Mouse (Mus musculus): ENCODE results near the gene Myh14.

Myh14 gene

DNA sequence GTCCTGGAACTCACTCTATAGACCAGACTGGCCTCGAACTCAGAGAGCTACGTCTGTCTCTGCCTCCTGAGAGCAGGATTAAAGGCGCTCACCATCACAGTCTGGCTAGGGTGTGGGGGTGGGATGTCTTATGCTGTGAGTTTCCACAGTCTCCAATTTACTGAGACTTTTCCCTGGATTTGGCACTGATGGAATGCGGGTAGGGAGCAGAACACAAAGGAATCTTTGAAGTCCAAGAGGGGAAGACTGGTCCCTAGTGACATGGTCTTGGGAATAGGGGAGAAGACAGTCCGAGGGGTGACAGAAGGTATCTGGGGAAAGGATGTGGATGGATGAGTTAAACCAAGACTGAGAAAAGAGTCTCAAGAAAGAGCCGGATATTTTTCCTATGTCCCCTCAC is 83.0 kb downstream of the Myh14 start:
- TF ChIP-seq GATA4 (IDR thresholded peaks at IDR 0.05; ENCODE audit: insufficient replicate concordance, low read length), result no peak

DNA sequence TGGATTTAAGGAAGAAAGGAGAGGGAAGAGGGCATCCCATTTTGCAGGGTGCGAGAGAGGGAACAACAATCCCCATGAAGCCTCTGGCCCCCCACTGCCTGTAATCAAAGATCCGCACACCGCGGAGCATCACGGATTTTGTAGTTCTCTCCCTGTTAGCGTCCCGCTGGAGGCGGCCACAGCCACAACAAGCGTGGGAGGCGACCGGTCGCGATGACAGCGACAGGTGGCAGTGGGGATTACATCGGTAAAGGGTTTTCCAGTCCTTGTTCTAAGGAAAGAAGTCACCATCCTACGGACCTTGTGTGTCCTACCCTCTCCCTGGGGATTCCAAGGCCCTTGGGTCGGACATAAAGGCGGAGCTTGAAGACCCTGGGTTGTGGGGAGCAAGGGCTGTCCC is 83.7 kb downstream of the Myh14 start:
- no peak for TF ChIP-seq GATA4 (IDR thresholded peaks at IDR 0.05; ENCODE audit: insufficient replicate concordance, low read length)

DNA sequence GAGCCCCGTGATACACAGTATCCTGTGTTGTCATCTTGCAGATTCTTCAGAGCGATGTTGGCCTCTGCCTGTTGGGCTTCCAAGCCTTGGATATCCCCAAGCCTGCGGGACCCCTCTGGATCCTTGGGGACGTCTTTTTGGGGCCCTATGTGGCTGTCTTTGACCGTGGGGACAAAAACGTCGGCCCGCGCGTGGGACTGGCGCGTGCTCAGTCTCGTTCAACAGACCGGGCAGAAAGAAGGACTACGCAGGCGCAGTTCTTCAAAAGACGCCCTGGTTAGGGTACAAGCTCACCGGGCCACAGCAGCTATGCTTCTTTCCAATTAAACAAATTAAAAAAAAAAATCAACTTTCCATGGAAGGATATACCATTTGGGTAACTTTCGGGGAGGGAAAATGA is 84.1 kb downstream of the Myh14 start:
- TF ChIP-seq GATA4 (IDR thresholded peaks at IDR 0.05; ENCODE audit: insufficient replicate concordance, low read length), result no peak

DNA sequence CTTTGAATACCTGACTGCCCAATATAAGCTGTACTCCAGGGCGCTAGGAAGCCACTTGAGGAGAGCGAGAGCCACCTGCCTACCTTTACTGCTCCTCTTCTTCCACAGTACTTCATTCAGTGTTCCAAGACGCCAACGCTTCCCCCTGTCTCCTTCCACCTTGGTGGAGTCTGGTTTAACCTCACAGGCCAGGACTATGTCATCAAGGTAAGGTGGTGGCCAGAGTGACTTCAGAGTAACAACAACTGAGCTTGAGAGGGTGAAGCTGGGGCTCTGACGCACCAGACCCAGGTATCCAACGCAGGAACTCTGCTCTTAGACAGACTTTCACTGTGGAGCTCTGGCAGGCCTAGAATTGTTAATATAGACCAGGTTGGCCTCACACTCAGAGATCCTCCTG is 85.0 kb downstream of the Myh14 start:
- no peak for TF ChIP-seq GATA4 (IDR thresholded peaks at IDR 0.05; ENCODE audit: insufficient replicate concordance, low read length)

DNA sequence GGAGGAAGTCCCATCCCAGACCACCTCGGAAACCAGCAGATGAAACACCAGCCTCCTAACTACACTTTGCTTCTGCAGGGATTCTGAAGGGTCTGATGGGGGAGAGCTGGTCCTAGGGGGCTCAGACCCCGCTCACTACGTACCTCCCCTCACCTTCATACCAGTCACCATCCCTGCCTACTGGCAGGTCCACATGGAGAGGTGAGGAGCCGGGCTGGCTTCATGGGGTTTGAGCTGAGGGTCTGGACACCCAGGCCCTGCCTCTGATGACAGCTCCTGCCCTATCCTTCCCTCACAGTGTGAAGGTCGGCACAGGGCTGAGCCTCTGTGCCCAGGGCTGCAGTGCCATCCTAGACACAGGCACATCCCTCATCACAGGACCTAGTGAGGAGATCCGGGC is 85.7 kb downstream of the Myh14 start:
- no peak for TF ChIP-seq GATA4 (IDR thresholded peaks at IDR 0.05; ENCODE audit: insufficient replicate concordance, low read length)

DNA sequence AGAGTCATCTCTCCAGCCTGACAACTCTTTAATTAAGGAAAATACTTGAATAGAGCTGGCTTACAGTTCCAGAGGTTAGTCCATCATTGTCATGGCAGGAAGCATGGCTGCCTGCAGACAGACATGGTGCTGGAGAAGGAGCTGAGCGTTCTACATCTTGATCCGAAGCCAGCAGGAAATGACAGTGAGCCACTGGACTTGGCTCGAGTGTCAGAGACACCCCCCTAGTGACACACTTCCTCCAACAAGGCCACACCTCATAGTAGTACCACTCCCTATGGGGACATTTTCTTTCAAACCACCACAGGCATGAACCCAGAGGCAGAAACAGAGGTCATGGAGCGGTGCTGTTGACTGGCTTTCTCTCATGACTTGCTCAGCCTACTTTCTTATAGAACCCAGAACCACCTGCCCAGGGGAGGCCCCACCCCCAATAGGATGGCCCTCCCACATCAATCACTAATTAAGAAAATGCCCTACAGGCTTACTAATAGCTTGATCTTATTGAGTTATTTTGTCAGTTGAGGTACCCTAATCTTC is 86.3 kb downstream of the Myh14 start:
- no peak for TF ChIP-seq GATA4 (IDR thresholded peaks at IDR 0.05; ENCODE audit: insufficient replicate concordance, low read length)

DNA sequence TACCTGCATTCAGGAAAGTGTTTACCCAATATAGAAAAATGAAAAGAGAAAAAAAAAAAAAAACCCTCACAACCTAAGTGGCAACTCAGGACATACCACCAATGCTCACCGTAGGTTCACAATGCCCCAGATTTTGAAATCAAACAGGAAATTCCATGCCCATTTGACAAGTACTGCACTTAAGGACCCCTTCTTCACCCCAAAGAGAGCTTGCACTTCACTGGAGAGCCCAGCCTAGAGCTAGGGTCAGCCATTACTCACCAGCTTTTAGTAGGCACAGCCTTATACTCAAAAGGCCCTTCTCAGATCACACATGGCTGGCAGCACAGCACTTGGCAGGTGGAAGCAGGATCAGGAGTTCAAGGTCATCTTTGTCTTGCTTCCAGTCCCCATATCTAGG is 87.5 kb downstream of the Myh14 start:
- TF ChIP-seq GATA4 (IDR thresholded peaks at IDR 0.05; ENCODE audit: insufficient replicate concordance, low read length), result no peak

DNA sequence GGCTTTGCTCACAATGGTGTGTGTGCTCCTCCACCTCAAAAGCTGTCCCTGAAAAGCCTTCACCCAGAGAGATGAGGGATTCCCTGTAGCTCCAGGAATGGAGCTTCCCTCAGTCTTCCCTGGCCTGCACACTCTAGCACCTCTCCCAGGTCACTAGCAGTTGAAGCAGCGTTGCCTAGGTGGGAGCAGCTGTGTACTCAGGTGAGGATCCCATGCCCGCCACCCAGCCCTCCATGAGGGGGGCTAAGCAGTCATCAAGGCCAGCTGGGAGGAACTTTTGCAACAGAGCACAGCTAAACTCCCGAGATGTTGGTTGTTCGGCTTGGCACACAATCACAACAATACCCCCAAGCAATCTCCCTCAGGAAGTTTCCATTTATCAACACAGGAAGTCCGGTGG is 87.9 kb downstream of the Myh14 start:
- no peak for TF ChIP-seq GATA4 (IDR thresholded peaks at IDR 0.05; ENCODE audit: insufficient replicate concordance, low read length)

DNA sequence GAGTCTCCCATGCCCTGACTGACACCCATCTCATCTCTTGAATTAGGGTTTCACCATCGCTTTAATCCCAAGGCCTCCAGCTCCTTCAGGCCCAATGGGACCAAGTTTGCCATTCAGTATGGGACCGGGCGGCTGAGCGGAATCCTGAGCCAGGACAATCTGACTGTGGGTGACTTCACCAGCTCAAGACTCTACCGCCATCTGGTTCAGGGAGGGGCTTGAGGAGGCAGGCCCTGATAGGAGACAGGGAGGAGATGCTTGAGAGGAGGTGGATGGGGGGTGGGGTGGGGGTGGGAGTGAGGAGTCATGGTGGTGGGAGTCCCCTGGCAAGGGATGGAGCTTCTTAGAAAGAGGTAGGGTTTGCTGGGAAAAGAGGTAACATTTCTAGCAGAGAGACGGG is 89.0 kb downstream of the Myh14 start:
- TF ChIP-seq GATA4 (IDR thresholded peaks at IDR 0.05; ENCODE audit: insufficient replicate concordance, low read length), result no peak

DNA sequence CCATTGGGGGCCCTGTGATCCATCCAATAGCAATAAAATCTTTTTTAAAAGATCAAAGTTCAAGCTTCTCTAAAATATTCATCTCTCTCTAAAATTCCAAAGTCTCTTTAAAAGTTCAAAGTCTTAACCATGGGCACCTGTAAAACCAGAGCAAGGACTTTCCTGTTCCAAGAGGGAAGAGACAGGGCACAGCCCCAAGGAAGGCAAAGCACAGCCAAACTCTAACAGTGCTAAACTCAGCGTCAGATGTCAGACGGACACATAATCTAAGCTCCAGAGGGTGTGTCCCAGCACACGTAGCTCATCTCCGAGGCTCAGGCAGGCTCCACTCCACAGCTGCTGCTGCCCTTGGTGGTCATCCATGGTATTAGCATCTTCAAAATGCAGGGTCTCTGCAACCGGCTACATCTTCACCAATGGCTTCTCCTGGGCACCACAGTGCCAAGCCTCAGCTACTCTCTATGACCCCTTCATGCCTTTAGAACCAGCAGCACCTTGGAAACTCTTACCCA is 94.3 kb downstream of the Myh14 start:
- no peak for TF ChIP-seq GATA4 (IDR thresholded peaks at IDR 0.05; ENCODE audit: insufficient replicate concordance, low read length)

DNA sequence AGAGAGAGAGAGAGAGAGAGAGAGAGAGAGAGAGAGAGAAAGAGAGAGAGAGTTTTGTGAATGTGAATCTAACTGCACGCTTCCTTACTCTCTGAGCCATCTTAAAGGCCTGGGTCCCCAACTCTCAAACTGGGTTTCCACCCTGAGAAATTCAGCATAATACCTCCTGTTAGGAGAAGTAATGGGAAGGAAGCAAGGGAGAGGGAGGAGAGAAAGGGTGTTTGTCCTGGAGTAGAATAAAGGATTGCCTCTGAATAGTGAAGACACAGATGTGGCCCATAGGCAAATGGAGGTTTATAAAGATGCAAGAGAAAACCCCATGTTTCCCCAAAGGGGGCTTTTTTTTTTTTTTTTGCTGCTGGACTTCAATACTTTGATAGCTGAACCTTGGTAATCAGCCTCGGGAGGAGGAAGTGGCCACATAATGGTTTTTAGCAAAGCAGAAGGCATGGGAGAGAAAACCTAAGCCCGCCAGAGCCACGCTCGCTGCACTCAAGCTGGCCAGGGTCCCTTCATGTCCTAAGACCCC is 97.6 kb downstream of the Myh14 start:
- TF ChIP-seq GATA4 (IDR thresholded peaks at IDR 0.05; ENCODE audit: insufficient replicate concordance, low read length), result no peak

DNA sequence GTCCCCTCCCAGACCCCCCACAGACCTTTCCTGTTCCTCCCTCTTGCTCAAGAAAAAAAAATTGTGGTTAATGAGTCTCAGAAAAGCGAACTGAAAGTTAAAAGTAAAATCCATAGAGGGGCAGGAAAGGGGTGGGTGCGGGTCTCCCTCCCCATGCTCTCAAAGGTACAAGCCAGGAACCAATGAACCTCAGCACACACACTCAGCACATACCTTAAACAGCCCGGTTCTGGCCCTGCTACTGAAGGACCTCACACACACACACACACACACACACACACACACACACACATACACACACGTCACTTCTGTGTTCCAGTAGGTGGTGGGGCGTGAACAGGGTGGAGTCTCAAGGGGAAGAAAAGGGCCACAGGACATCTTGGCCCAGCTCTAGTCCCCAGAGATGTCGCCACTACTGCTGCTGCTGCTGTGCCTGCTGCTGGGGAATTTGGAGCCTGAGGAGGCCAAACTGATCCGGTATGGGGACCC is 98.4 kb downstream of the Myh14 start, which contains the start of gene Napsa:
Gene Napsa (plus strand): TSS at position 168 of the 489 bp plus-strand sequence.
- TF ChIP-seq GATA4 (IDR thresholded peaks at IDR 0.05; ENCODE audit: insufficient replicate concordance, low read length), result no peak

DNA sequence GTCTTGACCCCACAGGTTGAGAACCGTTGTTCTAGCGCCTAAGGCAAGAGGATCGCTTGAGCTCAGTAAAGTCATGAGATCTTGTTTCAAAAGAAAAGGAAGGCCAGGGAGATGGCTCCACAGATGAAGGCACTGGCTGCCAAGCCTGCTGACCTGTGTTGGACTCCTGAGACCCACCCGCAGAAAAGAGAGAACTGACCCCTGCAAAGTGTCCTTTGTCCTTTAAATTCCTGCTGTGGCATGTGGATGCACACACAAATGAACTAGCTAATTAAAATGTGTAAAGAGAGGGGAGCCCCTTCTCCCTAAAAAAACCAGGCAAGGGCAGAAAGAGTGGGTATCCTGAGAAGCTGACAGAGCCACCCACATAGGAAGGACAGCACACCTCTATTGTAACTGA is 98.8 kb downstream of the Myh14 start:
- no peak for TF ChIP-seq GATA4 (IDR thresholded peaks at IDR 0.05; ENCODE audit: insufficient replicate concordance, low read length)

DNA sequence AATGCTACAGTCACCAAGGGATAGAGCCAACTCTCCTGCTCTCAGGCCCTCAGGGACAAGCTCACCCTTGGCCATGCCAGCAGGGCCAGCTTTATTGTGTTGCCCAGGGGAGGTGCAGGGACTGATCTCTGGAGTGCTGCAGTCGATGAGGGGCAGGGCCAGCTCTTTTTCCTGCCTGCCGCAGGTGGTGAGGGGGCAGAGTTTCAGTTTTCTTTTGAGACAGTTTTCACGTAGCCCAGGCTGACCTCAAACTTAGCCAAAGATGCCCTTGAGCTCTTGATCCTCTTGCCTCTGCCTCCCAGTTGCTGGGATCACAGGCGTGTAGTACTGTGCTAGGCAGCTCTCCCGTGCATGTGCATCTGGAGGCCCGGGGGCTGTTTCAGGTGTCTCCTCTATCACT is 99.7 kb downstream of the Myh14 start:
- no peak for TF ChIP-seq GATA4 (IDR thresholded peaks at IDR 0.05; ENCODE audit: insufficient replicate concordance, low read length)

DNA sequence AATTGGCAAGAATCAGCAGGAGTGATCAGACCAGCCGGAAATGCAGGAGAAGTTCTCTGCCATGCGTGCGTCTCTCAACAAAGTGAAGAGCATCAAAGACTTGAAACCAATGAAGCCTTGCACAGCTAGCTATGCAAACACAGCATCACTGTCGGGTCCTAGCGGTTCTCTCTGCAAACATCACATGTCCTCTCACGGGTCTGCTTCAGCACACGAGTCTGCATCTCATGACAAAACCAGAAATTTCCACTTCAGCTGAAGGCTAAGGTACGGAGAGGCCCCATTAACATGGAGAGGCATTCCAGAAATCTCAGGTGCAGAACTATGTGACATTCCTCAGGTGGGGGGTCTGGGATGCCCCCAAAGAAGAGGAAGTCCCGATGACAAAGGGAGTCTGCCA is 101.8 kb downstream of the Myh14 start:
- TF ChIP-seq GATA4 (IDR thresholded peaks at IDR 0.05; ENCODE audit: insufficient replicate concordance, low read length), result no peak

DNA sequence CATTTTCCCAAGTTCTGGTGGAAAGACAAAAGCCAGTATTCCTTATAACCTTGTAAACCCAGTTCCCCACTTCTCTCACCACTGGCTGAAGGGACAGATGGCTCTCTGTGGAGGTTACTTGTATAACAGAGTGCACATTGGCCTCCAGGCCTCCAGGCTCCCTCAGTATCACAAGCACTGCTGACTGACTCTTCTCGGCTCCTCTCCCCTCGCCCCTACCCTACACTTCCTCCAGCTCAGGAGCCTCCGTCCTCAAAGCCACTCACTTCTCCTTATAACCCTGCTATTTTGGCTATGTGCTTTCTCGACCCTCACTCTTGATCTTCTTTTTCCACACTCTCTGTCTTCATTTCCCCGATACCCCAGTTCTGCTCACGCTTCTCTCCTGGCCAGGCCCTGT is 105.2 kb downstream of the Myh14 start:
- TF ChIP-seq GATA4 (IDR thresholded peaks at IDR 0.05; ENCODE audit: insufficient replicate concordance, low read length), result no peak

DNA sequence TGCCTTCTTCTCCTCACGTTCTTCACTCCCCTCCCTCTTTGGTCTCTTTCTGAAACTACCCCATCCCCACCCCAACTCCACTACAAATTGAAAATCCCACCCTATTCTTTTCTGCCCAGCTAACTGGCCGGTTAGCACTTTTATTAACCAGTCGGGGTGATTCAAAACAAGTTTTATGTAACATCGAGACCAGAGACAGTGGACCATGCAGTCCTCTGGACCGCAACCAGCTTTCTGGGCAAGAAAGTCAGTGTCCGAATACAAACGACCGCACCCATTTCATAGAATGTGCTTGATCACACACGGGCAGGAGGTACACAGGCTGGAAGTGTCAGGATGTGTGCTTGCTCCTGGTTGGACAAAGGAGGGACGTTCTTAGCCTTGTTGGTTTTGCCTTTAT is 106.2 kb downstream of the Myh14 start:
- TF ChIP-seq GATA4 (IDR thresholded peaks at IDR 0.05; ENCODE audit: insufficient replicate concordance, low read length), result no peak

Measured in liver, adult (tissue).